Mouse (Mus musculus) neutrophil, adult 65 days (primary cell): Measurements from ENCODE around the gene Zfp777. TPM values are rescaled to one million over a fixed set of nuclear protein-coding genes. Genes with fewer than 3 reads are reported as not detected.

Source experiments
- total RNA-seq: library from RNA; stranded (reverse); gene quantifications from 2 replicates; pipeline ENCODE4 v1.2.4, GENCODE M21; 2023

Gene Zfp777
- 7.9 and 9.3 TPM in 2 replicates for total RNA-seq

GRCm38 (mm10) chr6:48048426-48049272 is at the start of gene Zfp777:
Gene Zfp777, minus strand, starts transcription at chr6:48048911.

GRCm38 (mm10) chr6:48086471-48086878 is 37.8 kb upstream of the Zfp777 start, which contains the start of gene Zfp746:
Gene Zfp746, minus strand, starts transcription at chr6:48086593.

Other genes with a start within 250 kb of the Zfp777 start
- 37.6 and 40.3 TPM in 2 replicates for gene Pdia4, start 235.5 kb downstream of the Zfp777 start, total RNA-seq
- 0.35 TPM in 1 of 2 replicates, not detected in the other for gene Zfp786, start 218.0 kb downstream of the Zfp777 start, total RNA-seq
- 9.0 and 16.4 TPM in 2 replicates for gene Zfp398, start 213.2 kb downstream of the Zfp777 start, total RNA-seq
- gene Zfp282, start 171.7 kb downstream of the Zfp777 start, total RNA-seq = 5.8 and 6.8 TPM in 2 replicates
- 21.5 and 21.8 TPM in 2 replicates for gene Zfp212, start 128.4 kb downstream of the Zfp777 start, total RNA-seq
- gene Zfp956, start 95.5 kb downstream of the Zfp777 start, total RNA-seq = 4.1 and 5.0 TPM in 2 replicates
- gene Zfp746, start 37.7 kb upstream of the Zfp777 start, total RNA-seq = 32.1 and 42.7 TPM in 2 replicates